Mouse (Mus musculus): ENCODE results near the gene Best2. TPM values are rescaled to one million over a fixed set of nuclear protein-coding genes. Genes with fewer than 3 reads are reported as not detected.

Gene Best2
- total and polyA plus RNA-seq, 3 experiments, result 0.04 to 0.13 TPM; not detected in 1

- H3K27me3 ChIP-seq (ENCODE audit: control insufficient read depth in 1 of 2, insufficient read depth in 2 of 2, low read length in 2 of 2), result no peaks in the 10 kb centered on the region
- DNase-seq (ENCODE audit: low read depth, low spot score), result peak; percentile 94
- H3K79me2 ChIP-seq (ENCODE audit: control insufficient read depth, insufficient read depth, low read length, poor library complexity), result peaks cover 26% of the 10 kb centered on the region
- H3K4me3 ChIP-seq (ENCODE audit: control insufficient read depth in 1 of 2, insufficient read depth in 1 of 2, low read depth in 2 of 2, low read length in 2 of 2), result peak overlapping the region; percentile 84 to 86
- H3K27ac ChIP-seq (ENCODE audit: control insufficient read depth, low read depth, low read length), result peak overlapping the region; percentile 89
- peaks cover 4 to 20% of the 10 kb centered on the region in 2 experiments; a peak in 3 of 4 replicates for H3K36me3 ChIP-seq (ENCODE audit: control insufficient read depth in 1 of 2, insufficient read depth in 2 of 2, low read length in 2 of 2)
- H3K9ac ChIP-seq (ENCODE audit: control insufficient read depth, low read depth, low read length, poor library complexity, severe bottlenecking), result peak overlapping the region; percentile 88
- peaks cover 4 to 39% of the 10 kb centered on the region in 2 experiments; a peak in 3 of 4 replicates for H3K4me1 ChIP-seq (ENCODE audit: control insufficient read depth in 1 of 2, insufficient read depth in 2 of 2, low read length in 2 of 2)
- H3K9me3 ChIP-seq (replicated peaks; ENCODE audit: insufficient read depth, low read length), result no peaks in the 10 kb centered on the region
- TF ChIP-seq CHD2 (IDR thresholded peaks at IDR 0.05; ENCODE audit: low read length) (no peak), MAFK (IDR thresholded peaks at IDR 0.05; ENCODE audit: borderline replicate concordance, low read depth, low read length) (no peak), BHLHE40 (IDR thresholded peaks at IDR 0.05; ENCODE audit: borderline replicate concordance, low read depth, low read length) (0 out of 2 replicates have a peak, but pooled peaks have one; percentile 22), USF1 (IDR thresholded peaks at IDR 0.05; ENCODE audit: low read depth, low read length) (0 out of 2 replicates have a peak, but pooled peaks have one; percentile 4), ELF1 (IDR thresholded peaks at IDR 0.05; ENCODE audit: low read depth, low read length) (peak; percentile 32; the same call in 1 of the 2 replicates), MXI1 (IDR thresholded peaks at IDR 0.05; ENCODE audit: low read depth, low read length) (peak; percentile 81), EP300 (IDR thresholded peaks at IDR 0.05; ENCODE audit: low read depth in 1 of 2, low read length in 2 of 2) (no peak; a peak in 1 of 4 replicates), RCOR1 (IDR thresholded peaks at IDR 0.05; ENCODE audit: low read depth, low read length) (no peak), SIN3A (IDR thresholded peaks at IDR 0.05; ENCODE audit: low read length) (peak; percentile 90), POLR2A (IDR thresholded peaks at IDR 0.05; ENCODE audit: control insufficient read depth in 1 of 2, insufficient read depth in 1 of 2, low read depth in 1 of 2, low read length in 2 of 2, poor library complexity in 1 of 2) (peak; percentile 43 to 71; a peak in 2 of 4 replicates), MYC (IDR thresholded peaks at IDR 0.05; ENCODE audit: low read depth, low read length) (no peak), NRF1 (IDR thresholded peaks at IDR 0.05; ENCODE audit: insufficient read depth, low read depth, low read length, poor library complexity, severe bottlenecking) (peak; percentile 65), ETS1 (IDR thresholded peaks at IDR 0.05; ENCODE audit: low read depth, low read length) (peak; percentile 92), SMC3 (IDR thresholded peaks at IDR 0.05; ENCODE audit: low read depth, low read length) (peak; percentile 10; the same call in 1 of the 2 replicates), ZKSCAN1 (IDR thresholded peaks at IDR 0.05; ENCODE audit: low read depth, low read length) (no peak), ZNF384 (IDR thresholded peaks at IDR 0.05; ENCODE audit: low read depth, low read length) (no peak), MAZ (IDR thresholded peaks at IDR 0.05; ENCODE audit: low read depth, low read length) (peak; percentile 70; the same call in 1 of the 2 replicates), GABPA (IDR thresholded peaks at IDR 0.05; ENCODE audit: low read depth, low read length) (no peak), MAX (IDR thresholded peaks at IDR 0.05; ENCODE audit: low read length) (no peak; the same call in none of the 2 replicates), TBP (IDR thresholded peaks at IDR 0.05; ENCODE audit: low read depth, low read length) (0 out of 2 replicates have a peak, but pooled peaks have one; percentile 28), NELFE (IDR thresholded peaks at IDR 0.05; ENCODE audit: low read depth, low read length) (0 out of 2 replicates have a peak, but pooled peaks have one; percentile 18), USF2 (IDR thresholded peaks at IDR 0.05; ENCODE audit: borderline replicate concordance in 1 of 2, insufficient read depth in 1 of 2, low read depth in 1 of 2, low read length in 2 of 2) (no peak), MYB (IDR thresholded peaks at IDR 0.05; ENCODE audit: low read depth, low read length) (no peak), KAT2A (conservative IDR thresholded peaks at IDR 0.05; ENCODE audit: low read depth, low read length) (peak; percentile 39; the same call in 1 of the 2 replicates), POLR2AphosphoS2 (IDR thresholded peaks at IDR 0.05; ENCODE audit: low read length) (peak; percentile 70; the same call in 1 of the 2 replicates), TAL1 (IDR thresholded peaks at IDR 0.05; ENCODE audit: low read length) (no peak), CHD1 (IDR thresholded peaks at IDR 0.05; ENCODE audit: low read depth, low read length) (no peak), MEF2A (IDR thresholded peaks at IDR 0.05; ENCODE audit: extremely low read depth, insufficient replicate concordance, low read depth, low read length, poor library complexity, severe bottlenecking) (no peak), CTCF (IDR thresholded peaks at IDR 0.05 in 2 of 3, conservative IDR thresholded peaks at IDR 0.05 in 1 of 3; ENCODE audit: control insufficient read depth in 1 of 3, insufficient read depth in 1 of 3, low read depth in 2 of 3, low read length in 3 of 3, poor library complexity in 1 of 3, severe bottlenecking in 1 of 3) (peak in 2 of 3 experiments; percentile 30 to 34; a peak in 3 of 6 replicates), POLR2AphosphoS5 (IDR thresholded peaks at IDR 0.05; ENCODE audit: borderline replicate concordance, low read depth, low read length) (peak; percentile 76; the same call in 1 of the 2 replicates), ZC3H11A (IDR thresholded peaks at IDR 0.05; ENCODE audit: low read depth, low read length) (no peak), TCF12 (IDR thresholded peaks at IDR 0.05; ENCODE audit: low read depth, low read length) (peak; percentile 45), ZMIZ1 (IDR thresholded peaks at IDR 0.05; ENCODE audit: low read depth, low read length) (peak; percentile 62), JUND (IDR thresholded peaks at IDR 0.05; ENCODE audit: low read depth, low read length) (no peak), HCFC1 (IDR thresholded peaks at IDR 0.05; ENCODE audit: low read depth, low read length) (0 out of 2 replicates have a peak, but pooled peaks have one; percentile 57)
Observed at GRCm38 (mm10) chr8:84976031-84976762, 38.1 kb downstream of the Best2 start.

Measured in MEL (cell line).